Mouse (Mus musculus) cortical plate, adult 2 months (tissue): ENCODE measurements at regions not wholly inside any gene's neighbourhood (a gene's known extent, or its start where the extent isn't known, plus 50 kb on each side); places are given as distances from the start of the nearest gene placed in this dataset.

Source experiments
- H3K27ac ChIP-seq: fragments of 200-500 bp; 2 replicates; pipeline ENCODE4 v1.5.1; 2012; ENCODE audit warnings: low read length, control low read depth, inconsistent platforms; ENCODE audit not compliant: insufficient read depth
- H3K4me1 ChIP-seq: fragments of 200-500 bp; 2 replicates; pipeline ENCODE4 v1.6.1; 2011; ENCODE audit warnings: low read length; ENCODE audit not compliant: control insufficient read depth, insufficient read depth
- H3K4me3 ChIP-seq: fragments of 200-500 bp; 2 replicates; pipeline ENCODE4 v1.5.1; 2011; ENCODE audit warnings: mild to moderate bottlenecking, low read length, control low read depth; ENCODE audit not compliant: insufficient read depth
- CTCF ChIP-seq: fragments of 200-500 bp; IDR thresholded peaks from 2 replicates; pipeline ENCODE4 v1.5.1; 2011; ENCODE audit warnings: mild to moderate bottlenecking, control low read depth, low read length; ENCODE audit not compliant: insufficient read depth; ENCODE audit errors: extremely low read depth
- POLR2A ChIP-seq: fragments of 200-500 bp; IDR thresholded peaks from 2 replicates; pipeline ENCODE4 v1.6.1; 2011; ENCODE audit warnings: mild to moderate bottlenecking, low read length, control low read depth; ENCODE audit not compliant: insufficient read depth; ENCODE audit errors: extremely low read depth

- Histone ChIP-seq H3K27ac (no peak overlapping the region), H3K4me3 (no peak overlapping the region), H3K4me1 (no peaks in the 10 kb centered on the region)
- no peak for TF ChIP-seq CTCF
- TF ChIP-seq POLR2A = no peak
Observed at GRCm38 (mm10) chr4:131060191-131060680, 116.1 kb downstream of the Matn1 start.

DNA sequence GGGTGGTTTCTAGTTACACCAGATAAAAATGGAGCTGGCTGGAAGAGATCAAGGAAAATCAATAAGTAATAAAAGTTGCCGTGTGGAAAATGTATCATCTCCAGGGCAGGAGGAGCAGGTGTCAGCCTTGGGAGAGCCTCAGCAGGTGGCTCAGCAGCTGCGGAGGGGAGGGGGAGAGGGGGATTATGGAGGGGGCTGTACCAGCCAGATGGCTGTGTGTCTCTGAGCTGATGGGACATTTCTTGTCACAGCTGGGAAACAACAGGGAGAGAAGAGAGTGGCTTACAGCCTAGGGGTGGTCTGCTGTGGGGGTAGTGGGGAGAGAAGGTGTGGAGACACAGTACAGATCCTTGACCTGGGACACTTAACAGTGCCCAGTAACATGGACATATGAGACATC is 116.5 kb downstream of the Matn1 start:
- Histone ChIP-seq H3K27ac (no peak overlapping the region), H3K4me1 (no peaks in the 10 kb centered on the region), H3K4me3 (no peak overlapping the region)
- no peak for TF ChIP-seq POLR2A
- no peak for TF ChIP-seq CTCF

- no peak for TF ChIP-seq CTCF
- Histone ChIP-seq H3K4me3 (no peak overlapping the region), H3K27ac (no peak overlapping the region), H3K4me1 (no peaks in the 10 kb centered on the region)
Observed at GRCm38 (mm10) chr4:131062592-131062991, 118.4 kb downstream of the Matn1 start.

DNA sequence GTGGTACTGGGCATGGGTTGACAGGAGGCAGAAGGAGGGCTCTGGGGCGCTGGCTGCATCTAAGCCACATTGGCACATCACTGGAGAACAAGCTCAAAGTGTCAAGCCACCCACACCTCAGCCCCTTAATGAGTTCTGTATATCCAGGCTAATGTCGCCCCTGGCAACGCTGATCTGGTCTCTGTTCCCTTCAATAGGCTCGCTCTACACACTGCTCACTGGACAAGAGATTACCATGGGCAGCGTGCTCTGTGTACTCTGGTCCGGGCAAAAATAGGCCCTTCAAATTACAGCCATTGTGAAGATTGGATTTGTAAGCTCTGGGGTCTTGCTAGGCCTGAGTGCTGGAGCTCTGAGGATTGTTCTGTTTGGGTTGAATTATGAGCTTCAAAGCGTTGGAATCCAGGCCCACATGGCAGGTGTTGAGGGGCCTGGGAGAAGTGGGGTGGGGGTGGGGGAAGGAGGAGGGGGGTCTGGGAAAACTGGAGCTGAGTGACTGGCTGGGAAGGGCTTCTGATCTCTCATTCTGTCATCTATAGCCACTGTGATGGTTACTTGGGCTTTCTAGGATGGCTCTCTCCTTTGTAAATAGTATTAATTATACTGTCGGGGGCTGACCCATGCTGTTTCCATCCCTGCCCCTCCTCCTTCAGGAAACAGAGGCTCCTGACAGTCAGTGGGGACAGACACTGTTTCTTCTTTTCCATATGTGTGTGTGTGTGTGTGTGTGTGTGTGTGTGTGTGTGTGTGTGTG is 122.2 kb downstream of the Matn1 start:
- TF ChIP-seq CTCF = no peak
- Histone ChIP-seq H3K4me3 (no peak overlapping the region), H3K27ac (no peak overlapping the region), H3K4me1 (no peaks in the 10 kb centered on the region)

GRCm38 (mm10) chr4:131070566-131070965 is 126.4 kb downstream of the Matn1 start:
- H3K27ac ChIP-seq = no peak overlapping the region
- H3K4me3 ChIP-seq = no peak overlapping the region
- no peaks in the 10 kb centered on the region for H3K4me1 ChIP-seq
- TF ChIP-seq POLR2A (no peak), CTCF (no peak)

- TF ChIP-seq CTCF (no peak), POLR2A (no peak)
- Histone ChIP-seq H3K4me3 (no peak overlapping the region), H3K27ac (no peak overlapping the region), H3K4me1 (no peaks in the 10 kb centered on the region)
Observed at GRCm38 (mm10) chr4:131072623-131073022, 128.4 kb downstream of the Matn1 start.

DNA sequence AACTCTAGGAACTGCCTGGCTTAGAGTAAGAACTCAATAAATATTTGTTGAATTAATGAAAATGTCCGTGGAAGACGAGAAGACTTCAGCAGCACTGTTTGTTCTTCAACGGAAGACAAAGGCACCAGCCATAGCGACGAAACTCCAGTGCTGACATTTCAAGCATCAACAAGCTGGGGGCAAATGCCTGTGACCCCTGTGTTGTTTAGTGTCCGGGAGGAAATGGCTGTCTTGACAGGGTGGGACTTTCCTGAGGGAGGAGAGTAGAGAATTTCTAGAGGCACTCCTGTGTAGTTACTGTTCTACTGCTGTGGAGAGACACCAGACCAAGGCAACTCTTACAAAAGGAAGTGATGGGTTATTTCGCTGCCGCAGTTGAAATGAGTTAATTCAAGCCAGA is 129.2 kb downstream of the Matn1 start:
- no peak overlapping the region for H3K27ac ChIP-seq
- H3K4me1 ChIP-seq = no peaks in the 10 kb centered on the region
- TF ChIP-seq POLR2A (no peak), CTCF (no peak)
- no peak overlapping the region for H3K4me3 ChIP-seq

- Histone ChIP-seq H3K4me1 (no peaks in the 10 kb centered on the region), H3K27ac (no peak overlapping the region), H3K4me3 (no peak overlapping the region)
- TF ChIP-seq POLR2A (no peak), CTCF (no peak)
Observed at GRCm38 (mm10) chr4:131075326-131075932, 131.2 kb downstream of the Matn1 start.

DNA sequence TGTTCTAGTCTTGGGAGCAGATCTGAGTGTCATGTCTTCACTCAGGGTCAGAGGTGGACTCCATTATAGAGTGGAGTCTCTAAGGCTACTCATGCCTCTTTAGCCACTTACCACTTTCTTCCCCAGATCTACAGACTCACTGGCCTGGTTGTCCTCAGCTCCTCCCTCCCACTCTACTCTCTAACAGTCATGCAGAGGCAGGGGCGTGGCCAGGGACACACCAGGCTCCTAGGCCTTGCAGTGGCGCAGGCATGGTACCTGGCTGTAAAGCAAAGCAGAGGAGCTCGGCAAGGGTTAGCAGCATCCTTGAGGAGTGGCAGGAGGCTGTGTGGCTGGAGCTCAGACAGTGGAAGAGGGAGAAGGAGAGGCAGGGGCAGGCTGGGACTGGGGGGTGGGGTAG is 132.4 kb downstream of the Matn1 start:
- TF ChIP-seq CTCF = no peak
- TF ChIP-seq POLR2A = no peak
- H3K4me1 ChIP-seq = no peaks in the 10 kb centered on the region
- no peak overlapping the region for H3K27ac ChIP-seq
- H3K4me3 ChIP-seq = no peak overlapping the region

DNA sequence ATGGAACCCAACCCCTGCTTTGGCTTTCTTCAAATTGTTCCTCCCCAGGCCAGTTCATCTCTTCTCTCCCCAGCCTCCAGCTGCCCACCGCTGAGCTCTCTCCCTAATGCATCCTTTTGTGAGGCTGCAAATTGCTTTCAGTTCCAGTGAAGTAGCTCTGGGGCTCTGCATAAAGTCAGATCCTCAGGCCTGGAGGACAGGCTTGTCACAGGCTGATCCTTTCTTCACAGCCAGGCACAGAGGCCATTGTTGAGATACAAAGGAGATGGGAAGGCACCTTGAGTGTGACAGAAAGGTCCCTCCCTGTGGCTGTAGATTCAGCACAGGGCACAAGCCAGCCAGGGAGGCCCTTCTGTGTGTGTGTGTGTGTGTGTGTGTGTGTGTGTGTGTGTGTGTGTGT is 135.9 kb downstream of the Matn1 start:
- no peak for TF ChIP-seq CTCF
- TF ChIP-seq POLR2A = no peak
- H3K4me1 ChIP-seq = no peaks in the 10 kb centered on the region
- H3K4me3 ChIP-seq = no peak overlapping the region
- no peak overlapping the region for H3K27ac ChIP-seq
